Mouse (Mus musculus) layer of hippocampus, adult 2 months (tissue): Measurements from ENCODE around the gene Nadk. TPM values are rescaled to one million over a fixed set of nuclear protein-coding genes. Genes with fewer than 3 reads are reported as not detected.

ENCODE experiments used
- DNase-seq, 2 experiments: peaks; one replicate each; pipeline ENCODE4 v3.0.0; 2022; ENCODE audit warnings: low spot score in 2 of 2
- H3K27ac ChIP-seq: fragments of 200-600 bp; 2 replicates; pipeline ENCODE4 v1.8.1; 2022
- H3K4me3 ChIP-seq: fragments of 200-600 bp; 2 replicates; pipeline ENCODE4 v1.8.1; 2022; ENCODE audit warnings: mild to moderate bottlenecking
- CTCF ChIP-seq: fragments of 200-600 bp; conservative IDR thresholded peaks from 2 replicates; pipeline ENCODE4 v1.8.1; 2022; ENCODE audit warnings: antibody characterized with exemption, mild to moderate bottlenecking, moderate library complexity
- total RNA-seq, 2 experiments: library from RNA; stranded (reverse); gene quantifications; 2 replicates each; pipeline ENCODE4 v1.2.3; 2021

The Nadk gene
- total RNA-seq, 2 experiments from 2014 or later = 61.2 to 63.5 TPM

GRCm38 (mm10) chr4:155635766-155636499, 73.8 kb downstream of the Nadk start:
- TF ChIP-seq CTCF = no peak
- Histone ChIP-seq H3K27ac (no peak overlapping the region), H3K4me3 (no peak overlapping the region)
- DNase-seq = no peak

Other genes starting within 250 kb of the Nadk start
- gene Prkcz, start 201.0 kb upstream of the Nadk start, total RNA-seq = 100 to 1,000 TPM; 158 to 160 TPM
- gene Gabrd, start 164.3 kb upstream of the Nadk start, total RNA-seq = 10 to 100 TPM; 24.2 to 28.4 TPM
- gene Cfap74, start 153.2 kb upstream of the Nadk start, total RNA-seq = 10 to 100 TPM; 13.8 to 16.2 TPM
- gene Tmem52, start 93.3 kb upstream of the Nadk start, total RNA-seq = 1 to 10 TPM; 5.0 to 6.7 TPM
- 100 to 1,000 TPM; 718 to 729 TPM for gene Gnb1, start 71.0 kb upstream of the Nadk start, total RNA-seq
- gene Slc35e2, start 39.0 kb downstream of the Nadk start, total RNA-seq = 10 to 100 TPM; 39.7 to 40.3 TPM
- gene Cdk11b, start 62.5 kb downstream of the Nadk start, total RNA-seq = 10 to 100 TPM; 43.6 to 48.8 TPM
- gene Gm10563, start 83.0 kb downstream of the Nadk start, total RNA-seq = not detected
- gene Mmp23, start 91.0 kb downstream of the Nadk start, total RNA-seq = 1 to 10 TPM; 2.7 to 3.4 TPM
- 100 to 1,000 TPM; 111 to 114 TPM for gene Mib2, start 106.8 kb downstream of the Nadk start, total RNA-seq
- gene Fndc10, start 132.0 kb downstream of the Nadk start, total RNA-seq = 10 to 100 TPM; 26.5 to 27.9 TPM
- gene Ssu72, start 142.4 kb downstream of the Nadk start, total RNA-seq = 10 to 100 TPM; 90.9 to 92.8 TPM
- gene Tmem240, start 172.4 kb downstream of the Nadk start, total RNA-seq = 10 to 100 TPM; 32.7 to 39.0 TPM
- 10 to 100 TPM; 49.9 to 51.4 TPM for gene Atad3a, start 198.7 kb downstream of the Nadk start, total RNA-seq
- 1 to 10 TPM; 9.6 to 9.8 TPM for gene Vwa1, start 212.3 kb downstream of the Nadk start, total RNA-seq
- 10 to 100 TPM; 24.0 to 24.8 TPM for gene Tmem88b, start 223.5 kb downstream of the Nadk start, total RNA-seq
- under 1 TPM in 1 of 2 experiments, not detected in 1; 0.32 TPM for gene Ankrd65, start 228.1 kb downstream of the Nadk start, total RNA-seq
- gene Mrpl20, start 240.5 kb downstream of the Nadk start, total RNA-seq = 10 to 100 TPM; 86.6 to 89.6 TPM